Mouse (Mus musculus) erythroblast, embryonic 14.5 days (primary cell): ENCODE measurements around the gene Rbm28. TPM values are rescaled to one million over a fixed set of nuclear protein-coding genes. Genes with fewer than 3 reads are reported as not detected.

Experiments used
- H3K27me3 ChIP-seq: 2 replicates; pipeline ENCODE4 v1.6.1; 2012; ENCODE audit warnings: inconsistent platforms; ENCODE audit not compliant: control insufficient read depth
- H3K36me3 ChIP-seq: 2 replicates; pipeline ENCODE4 v1.6.1; 2012; ENCODE audit warnings: mild to moderate bottlenecking, inconsistent platforms; ENCODE audit not compliant: control insufficient read depth
- H3K4me1 ChIP-seq: 2 replicates; pipeline ENCODE4 v1.6.1; 2012; ENCODE audit warnings: inconsistent platforms; ENCODE audit not compliant: control insufficient read depth
- H3K4me3 ChIP-seq: replicated peaks from 2 replicates; pipeline ENCODE3; 2012; ENCODE audit warnings: moderate library complexity, mild to moderate bottlenecking, inconsistent platforms
- H3K9me3 ChIP-seq: 2 replicates; pipeline ENCODE4 v1.6.1; 2012; ENCODE audit warnings: low read length, inconsistent platforms, mixed read lengths; ENCODE audit not compliant: control insufficient read depth
- GATA1 ChIP-seq: IDR thresholded peaks from 2 replicates; pipeline ENCODE4 v1.6.1; 2012; ENCODE audit warnings: low read length, inconsistent platforms, mixed read lengths
- TAL1 ChIP-seq: IDR thresholded peaks from 3 replicates; pipeline ENCODE4 v1.6.1; 2012; ENCODE audit warnings: low read length, inconsistent platforms, mixed read lengths
- polyA plus RNA-seq: library from polyadenylated mRNA; stranded (reverse); fragments of >175 nt; gene quantifications from 2 replicates; pipeline ENCODE4 v1.2.3, GENCODE M21; 2012

Rbm28 gene
- polyA plus RNA-seq, 1 experiment, result 0.55 TPM

DNA sequence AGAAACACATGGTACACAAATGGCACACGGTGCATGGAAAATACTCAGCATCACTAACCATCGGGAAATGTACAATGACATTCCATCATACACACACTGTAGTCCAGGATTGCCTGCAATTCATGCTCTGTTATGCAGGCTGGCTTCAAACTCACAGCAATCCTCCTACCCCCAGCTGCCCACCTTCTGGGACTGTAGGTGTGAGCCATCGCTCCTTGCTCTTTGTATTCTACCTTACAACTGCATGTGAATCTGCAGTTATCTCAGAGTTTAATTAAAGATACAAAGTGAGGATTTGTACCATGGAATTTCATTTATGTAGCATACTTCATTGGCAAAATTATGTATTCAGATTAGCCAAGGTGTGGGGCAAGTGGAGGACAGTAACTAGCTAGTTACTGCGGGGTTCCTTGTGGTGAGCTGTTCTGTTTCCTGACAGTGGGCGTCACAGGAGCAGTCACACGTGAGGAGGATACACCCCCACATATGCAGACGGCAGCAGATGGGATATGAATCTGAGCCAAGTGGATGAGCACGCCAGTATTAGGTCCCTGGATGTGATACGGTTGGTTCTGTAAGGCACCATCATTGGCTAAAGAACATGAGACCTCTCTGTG, 63.5 kb downstream of the Rbm28 start:
- H3K4me3 ChIP-seq, result no peak overlapping the region
- no peaks in the 10 kb centered on the region for H3K9me3 ChIP-seq
- TF ChIP-seq TAL1 (no peak), GATA1 (no peak)
- no peaks in the 10 kb centered on the region for H3K36me3 ChIP-seq
- no peaks in the 10 kb centered on the region for H3K27me3 ChIP-seq
- no peaks in the 10 kb centered on the region for H3K4me1 ChIP-seq

DNA sequence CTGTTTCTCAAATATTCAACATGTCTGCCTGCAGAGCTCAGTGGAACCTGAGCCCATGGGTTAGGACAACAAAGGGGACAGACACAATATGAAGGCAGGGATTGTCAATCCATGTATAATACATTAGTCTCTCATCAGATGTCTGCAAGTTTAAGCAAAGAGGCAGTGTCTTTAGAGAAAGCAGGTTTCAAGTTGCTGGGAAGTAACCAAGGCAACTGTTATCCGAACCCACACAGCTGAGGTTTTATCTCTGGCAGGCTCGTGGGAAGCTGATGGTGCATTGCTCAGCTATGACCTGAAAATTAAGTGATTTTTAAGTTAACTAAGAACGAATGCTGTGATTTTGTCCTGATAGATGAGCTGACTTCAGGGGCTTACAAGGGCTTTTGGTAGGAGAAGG, 64.4 kb downstream of the Rbm28 start:
- no peaks in the 10 kb centered on the region for H3K27me3 ChIP-seq
- TF ChIP-seq TAL1, result no peak
- no peak for TF ChIP-seq GATA1
- no peaks in the 10 kb centered on the region for H3K4me1 ChIP-seq
- no peak overlapping the region for H3K4me3 ChIP-seq
- H3K9me3 ChIP-seq, result peaks cover 3% of the 10 kb centered on the region; the same call in 1 of the 2 replicates
- no peaks in the 10 kb centered on the region for H3K36me3 ChIP-seq

DNA sequence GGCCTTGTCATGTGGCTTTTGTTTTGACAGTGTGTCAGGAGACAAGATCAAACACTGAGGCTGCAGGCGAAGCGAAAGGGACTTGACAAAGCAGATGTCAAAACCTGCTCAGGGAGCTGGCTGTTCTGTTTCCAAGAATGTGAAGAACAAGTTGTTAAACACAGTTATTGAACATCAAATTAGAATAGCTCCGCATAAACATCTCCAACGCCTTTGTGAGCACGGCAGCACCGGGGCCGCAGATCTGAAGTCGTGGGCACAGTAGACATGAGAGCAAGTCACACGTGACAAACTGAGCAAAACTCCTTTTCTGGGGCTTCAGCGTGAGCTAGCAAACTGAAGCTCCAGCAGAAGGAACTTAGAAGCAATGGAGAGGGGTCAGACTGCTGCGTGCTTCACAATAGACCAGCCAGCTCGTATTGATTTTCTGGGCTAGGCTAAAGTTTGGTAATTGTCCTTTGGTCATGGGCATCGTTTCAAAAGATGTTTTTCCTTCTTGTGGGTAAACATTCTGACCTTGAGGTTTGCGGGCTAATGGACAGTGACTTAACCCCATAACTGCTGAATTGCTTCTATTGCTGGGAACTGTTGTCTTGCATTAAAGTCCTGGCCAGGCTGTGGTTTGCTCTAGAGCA, 65.2 kb downstream of the Rbm28 start:
- Histone ChIP-seq H3K9me3 (peaks cover 3% of the 10 kb centered on the region; the same call in 1 of the 2 replicates), H3K27me3 (no peaks in the 10 kb centered on the region), H3K4me1 (no peaks in the 10 kb centered on the region), H3K4me3 (no peak overlapping the region), H3K36me3 (no peaks in the 10 kb centered on the region)
- TF ChIP-seq GATA1 (no peak), TAL1 (no peak)

DNA sequence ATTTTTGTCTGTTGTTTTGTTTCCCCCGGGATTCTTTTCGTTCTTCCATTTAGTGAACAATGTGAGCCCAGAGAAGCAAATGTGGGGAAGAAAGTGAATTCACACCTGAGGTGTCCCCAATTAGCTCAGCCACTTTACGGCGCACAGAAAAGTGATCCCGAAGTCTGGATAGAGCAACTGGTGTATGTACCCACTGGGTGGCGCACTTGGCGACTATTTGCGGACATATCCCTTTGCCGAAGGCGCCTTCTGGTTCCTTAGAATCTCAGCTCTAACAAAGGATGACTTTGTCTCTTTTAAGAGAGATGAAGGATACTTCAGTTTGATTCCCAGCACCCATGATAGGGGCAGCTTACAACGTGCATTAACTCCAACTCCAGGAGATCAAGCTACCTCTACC, 71.9 kb downstream of the Rbm28 start:
- no peaks in the 10 kb centered on the region for H3K4me1 ChIP-seq
- TF ChIP-seq GATA1 (no peak), TAL1 (no peak)
- H3K4me3 ChIP-seq, result no peak overlapping the region
- H3K9me3 ChIP-seq, result peaks cover 3% of the 10 kb centered on the region; the same call in 1 of the 2 replicates
- no peaks in the 10 kb centered on the region for H3K27me3 ChIP-seq
- H3K36me3 ChIP-seq, result no peaks in the 10 kb centered on the region

DNA sequence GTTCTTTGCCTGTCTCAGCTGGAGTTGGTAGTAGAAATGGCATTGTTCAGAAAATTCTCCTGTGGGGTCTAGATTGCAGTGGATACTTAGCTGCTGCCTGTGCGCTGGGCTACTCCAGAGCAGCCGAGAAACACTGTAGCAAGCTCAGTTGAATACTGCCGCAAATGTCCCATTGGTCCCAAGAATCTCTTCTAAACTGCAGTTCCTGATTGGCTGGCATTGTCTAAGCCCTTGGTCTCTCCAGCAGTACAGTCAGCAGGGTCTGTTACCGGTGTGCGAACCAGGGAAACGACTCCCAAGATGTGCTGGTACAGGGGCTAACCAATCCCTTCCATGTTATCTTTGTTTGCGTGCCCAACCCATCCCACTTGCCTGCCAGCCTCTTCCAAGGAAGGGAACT, 72.6 kb downstream of the Rbm28 start:
- Histone ChIP-seq H3K9me3 (peaks cover 3% of the 10 kb centered on the region; the same call in 1 of the 2 replicates), H3K4me3 (no peak overlapping the region), H3K27me3 (no peaks in the 10 kb centered on the region), H3K4me1 (no peaks in the 10 kb centered on the region), H3K36me3 (no peaks in the 10 kb centered on the region)
- TF ChIP-seq TAL1, result no peak

DNA sequence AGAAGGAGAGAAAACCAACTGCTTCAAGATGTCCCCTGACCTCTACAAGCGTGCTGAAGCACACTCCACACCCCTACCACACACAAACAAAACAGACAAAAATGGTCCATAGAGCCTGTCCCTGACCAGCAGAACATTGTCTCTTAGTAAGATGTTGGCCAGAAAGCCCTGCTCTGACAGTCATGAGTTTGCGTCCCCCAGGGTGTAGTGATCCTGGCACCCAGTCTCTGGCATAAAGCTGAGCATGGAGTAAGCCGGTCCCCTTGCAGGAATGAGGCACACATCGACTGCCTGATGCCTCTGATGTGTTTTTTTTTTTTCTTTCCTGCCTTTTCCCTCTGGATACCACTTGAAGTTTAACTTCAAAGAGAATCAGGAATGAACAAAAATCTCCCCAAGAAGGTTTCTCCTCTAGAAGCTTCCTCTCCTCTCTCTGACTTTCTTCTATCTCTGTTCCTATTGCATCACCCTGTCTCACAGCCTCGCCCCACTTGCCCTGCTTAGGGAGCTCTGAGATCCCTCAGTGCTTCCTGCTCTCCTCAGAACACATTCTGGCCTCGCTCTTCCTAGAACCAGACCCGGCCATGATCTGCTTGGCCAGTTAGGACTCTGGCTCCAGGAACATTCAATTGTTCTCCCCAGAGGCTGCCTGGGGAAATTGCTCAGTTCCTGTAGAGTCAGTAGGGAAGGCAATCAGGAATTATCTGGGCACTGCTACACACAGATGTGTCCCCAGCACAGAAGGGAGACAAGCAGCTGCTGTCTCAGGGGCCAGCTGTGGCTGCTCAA, 76.7 kb downstream of the Rbm28 start:
- TF ChIP-seq GATA1 (no peak), TAL1 (no peak)
- H3K4me1 ChIP-seq, result no peaks in the 10 kb centered on the region

DNA sequence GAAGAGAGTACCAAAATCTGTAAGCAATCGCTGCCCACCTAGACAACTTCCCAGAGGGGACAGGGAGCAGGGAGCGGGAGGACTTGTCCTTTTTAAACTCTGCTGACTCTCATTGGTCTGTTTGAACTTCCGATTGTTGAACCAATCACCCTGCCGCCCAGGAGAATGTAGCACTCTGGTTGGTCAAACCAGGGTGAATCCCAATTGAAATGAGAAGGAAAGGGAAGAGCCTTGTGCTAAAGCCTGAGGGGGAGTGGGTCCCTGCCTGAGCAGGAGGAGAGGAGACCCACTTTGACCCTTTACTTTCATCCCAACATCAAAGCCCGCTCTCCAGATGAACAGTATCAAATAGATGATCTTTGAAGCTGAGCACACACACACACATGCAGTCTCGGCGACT, 80.4 kb downstream of the Rbm28 start:
- TF ChIP-seq GATA1, result no peak
- no peak for TF ChIP-seq TAL1
- Histone ChIP-seq H3K36me3 (no peaks in the 10 kb centered on the region), H3K4me1 (no peaks in the 10 kb centered on the region), H3K27me3 (no peaks in the 10 kb centered on the region), H3K9me3 (no peaks in the 10 kb centered on the region), H3K4me3 (no peak overlapping the region)

More for the DNA sequence above, 76.7 kb downstream of the Rbm28 start:
- H3K27me3 ChIP-seq, result no peaks in the 10 kb centered on the region
- no peaks in the 10 kb centered on the region for H3K9me3 ChIP-seq
- no peak overlapping the region for H3K4me3 ChIP-seq
- no peaks in the 10 kb centered on the region for H3K36me3 ChIP-seq

DNA sequence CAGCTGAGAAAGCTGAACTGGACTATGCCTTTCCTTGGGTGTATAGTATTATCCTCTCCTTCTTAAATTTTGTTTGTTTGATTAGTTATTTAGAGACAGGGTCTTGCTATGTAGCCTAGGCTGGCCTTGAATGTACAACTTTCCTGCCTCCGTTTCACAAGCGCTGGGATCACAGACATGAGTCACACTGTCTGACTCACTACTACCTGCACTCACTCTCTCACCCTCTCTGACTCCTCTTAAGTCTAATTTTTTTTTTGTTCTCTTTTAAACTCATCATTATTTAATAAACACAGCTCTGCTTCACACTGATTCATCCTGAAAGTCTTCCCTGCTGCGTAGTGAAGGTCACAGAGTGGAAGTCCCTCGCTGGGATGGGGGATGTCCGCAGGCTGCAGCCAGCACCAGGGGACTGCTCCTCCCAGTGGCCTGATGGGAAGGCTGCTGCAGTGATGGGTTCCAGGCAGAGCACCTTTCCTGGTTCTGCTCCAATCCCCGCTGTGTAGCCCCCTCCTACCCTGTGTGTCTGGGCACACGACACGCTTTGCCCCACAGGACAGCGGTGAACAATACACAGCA, 81.9 kb downstream of the Rbm28 start:
- TF ChIP-seq TAL1 (no peak), GATA1 (no peak)
- Histone ChIP-seq H3K4me1 (no peaks in the 10 kb centered on the region), H3K4me3 (no peak overlapping the region), H3K9me3 (no peaks in the 10 kb centered on the region), H3K36me3 (no peaks in the 10 kb centered on the region), H3K27me3 (no peaks in the 10 kb centered on the region)

DNA sequence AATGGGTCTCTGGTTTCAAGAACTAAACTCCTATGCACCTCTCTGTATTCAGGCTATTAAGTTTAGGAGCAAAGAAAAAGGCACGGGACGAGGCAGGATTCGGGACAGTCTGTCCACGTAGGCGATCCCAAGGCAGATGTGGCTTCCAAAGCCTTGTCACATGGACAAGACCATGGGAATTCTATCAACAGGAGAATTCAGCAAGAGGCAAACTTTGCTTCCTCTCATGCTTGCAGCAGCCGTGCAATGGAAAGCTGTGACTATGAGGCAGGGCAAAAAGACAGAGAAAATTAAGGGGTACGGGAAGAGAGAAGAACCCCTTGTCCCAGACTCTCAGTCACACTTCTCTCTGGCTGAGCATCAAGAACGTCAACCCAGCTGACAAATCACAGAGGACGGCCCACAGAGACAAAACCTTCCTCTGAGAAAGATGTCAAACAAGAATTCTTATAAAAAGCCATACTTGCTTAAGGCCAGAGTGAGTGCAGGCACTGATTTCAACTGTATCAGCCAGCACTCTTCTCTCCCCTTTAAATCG, 82.9 kb downstream of the Rbm28 start:
- H3K4me3 ChIP-seq, result no peak overlapping the region
- TF ChIP-seq GATA1 (no peak), TAL1 (no peak)
- H3K27me3 ChIP-seq, result no peaks in the 10 kb centered on the region
- no peaks in the 10 kb centered on the region for H3K4me1 ChIP-seq
- no peaks in the 10 kb centered on the region for H3K9me3 ChIP-seq
- no peaks in the 10 kb centered on the region for H3K36me3 ChIP-seq
